In the genomic region with DNA sequence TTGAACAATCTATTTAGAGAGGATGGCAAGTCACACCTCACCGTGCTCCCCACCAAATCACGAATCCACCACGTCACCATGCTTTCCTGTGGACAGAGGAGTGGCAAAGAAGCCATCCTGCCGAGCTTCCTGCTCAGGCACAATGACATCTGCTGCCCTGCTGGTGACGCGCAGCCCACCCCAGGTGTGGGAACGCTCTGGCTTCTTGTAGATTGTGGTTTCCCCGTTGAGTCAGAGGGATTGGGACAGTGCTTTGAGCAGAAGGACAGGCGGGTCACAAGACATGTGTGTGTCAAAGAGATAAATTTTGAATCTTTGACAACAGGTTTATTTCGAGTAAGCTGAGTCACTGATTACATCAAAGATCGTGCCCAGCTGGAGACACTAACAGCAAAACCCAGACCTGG, we compare ENCODE assay signal across 15 mouse cellular contexts.
DNase-seq lines count a peak whose midpoint lies in the region; ATAC-seq and TF ChIP-seq lines count a peak whose summit lies in the region.
"Had no signal": no experiment of that assay in that cellular context is flagged by ENCODE, and none has a peak within 500 bp of the region (broad histone marks: within the 10 kb centered on the region; RNA-seq: fewer than 3 reads in every experiment).

No protein-coding gene starts in this region.

- 63% methylated on average over 11 of the region's 11 CpGs for WGBS in heart, adult 2 months
- WGBS in hindbrain, embryonic 13.5 days, result 69% methylated on average over 11 of the region's 11 CpGs
- WGBS in neural tube, embryonic 15.5 days, result 79% methylated on average over 11 of the region's 11 CpGs

- peak; percentile 28 for DNase-seq in lung, postnatal 36 days
- no peak for DNase-seq in lung, adult 18-20 months
- DNase-seq in thymus, postnatal 36 days, result peak; percentile 62 to 80
- no peak for DNase-seq in heart, adult 2 months
- DNase-seq: adrenal gland, postnatal 36 days; cerebellum, adult 9-11 months; gastrocnemius, postnatal 36 days; heart, postnatal 36 days; lung, postnatal 14 days had no signal

- H3K9me3 ChIP-seq in hindbrain, embryonic 13.5 days, result peaks cover 5% of the 10 kb centered on the region
- peaks cover 8% of the 10 kb centered on the region; the same call in 1 of the 2 replicates for H3K9me3 ChIP-seq in neural tube, embryonic 15.5 days (replicated peaks)

- TF ChIP-seq CTCF in heart, adult 2 months (IDR thresholded peaks at IDR 0.05), result no peak

- no peak overlapping the region for H3K9ac ChIP-seq in heart, adult 2 months (ENCODE audit: low read depth, low read length)
- H3K9ac ChIP-seq in hindbrain, embryonic 13.5 days, result no peak overlapping the region
- no peak overlapping the region for H3K9ac ChIP-seq in neural tube, embryonic 15.5 days (replicated peaks)
- H3K9ac ChIP-seq: neural tube, embryonic 13.5 days had no signal

- H3K36me3 ChIP-seq in myocyte (ENCODE audit: control insufficient read depth, insufficient read depth), result no peaks in the 10 kb centered on the region
- no peaks in the 10 kb centered on the region for H3K36me3 ChIP-seq in heart, adult 2 months (ENCODE audit: control insufficient read depth, insufficient read depth, low read length)
- H3K36me3 ChIP-seq in hindbrain, embryonic 13.5 days, result no peaks in the 10 kb centered on the region
- no peaks in the 10 kb centered on the region for H3K36me3 ChIP-seq in neural tube, embryonic 15.5 days
- H3K36me3 ChIP-seq: neural tube, embryonic 13.5 days had no signal

- ATAC-seq in hematopoietic stem cell, adult 5-6 weeks (replicated peaks in 1 of 2; ENCODE audit: insufficient read depth in 1 of 2, low FRiP score in 2 of 2, low TSS enrichment in 1 of 2, low read depth in 1 of 2, poor library complexity in 2 of 2, severe bottlenecking in 2 of 2), result peak; percentile 87 to 90
- no peak for ATAC-seq in hindbrain, embryonic 13.5 days (ENCODE audit: low FRiP score)
- ATAC-seq in neural tube, embryonic 15.5 days (ENCODE audit: low FRiP score), result no peak

- no peak for TF ChIP-seq POLR2A in myocyte (IDR thresholded peaks at IDR 0.05; ENCODE audit: insufficient read length, low read depth)
- no peak for TF ChIP-seq POLR2A in heart, adult 2 months (IDR thresholded peaks at IDR 0.05; ENCODE audit: insufficient read depth, low read depth, low read length)

- peak overlapping the region; percentile 31 for H3K4me2 ChIP-seq in myocyte (ENCODE audit: low read depth)
- no peak overlapping the region for H3K4me2 ChIP-seq in hindbrain, embryonic 13.5 days
- H3K4me2 ChIP-seq in neural tube, embryonic 15.5 days, result no peak overlapping the region
- H3K4me2 ChIP-seq: neural tube, embryonic 13.5 days had no signal

- H3ac ChIP-seq in myocyte (ENCODE audit: control insufficient read depth, insufficient read length), result no peak overlapping the region

- H3K27me3 ChIP-seq in myocyte (ENCODE audit: control insufficient read depth, insufficient read depth, insufficient read length), result no peaks in the 10 kb centered on the region
- H3K27me3 ChIP-seq in heart, adult 2 months (ENCODE audit: control insufficient read depth, insufficient read depth, low read length), result no peaks in the 10 kb centered on the region
- no peaks in the 10 kb centered on the region for H3K27me3 ChIP-seq in hindbrain, embryonic 13.5 days
- no peaks in the 10 kb centered on the region for H3K27me3 ChIP-seq in neural tube, embryonic 15.5 days (replicated peaks)
- H3K27me3 ChIP-seq: neural tube, embryonic 13.5 days had no signal

- H3K79me2 ChIP-seq in myocyte (ENCODE audit: control insufficient read depth, insufficient read depth), result no peaks in the 10 kb centered on the region
- no peaks in the 10 kb centered on the region for H3K79me2 ChIP-seq in heart, adult 2 months (replicated peaks; ENCODE audit: control insufficient read depth, insufficient read depth, low read length)

- TF ChIP-seq EP300 in heart, adult 2 months (IDR thresholded peaks at IDR 0.05; ENCODE audit: insufficient read depth, low read depth, low read length), result no peak

- H3K4me1 ChIP-seq in heart, adult 2 months (ENCODE audit: control insufficient read depth, insufficient read depth, low read length), result no peaks in the 10 kb centered on the region; the same call in 1 of the 2 replicates
- no peaks in the 10 kb centered on the region for H3K4me1 ChIP-seq in hindbrain, embryonic 13.5 days (replicated peaks)
- H3K4me1 ChIP-seq in neural tube, embryonic 15.5 days, result no peaks in the 10 kb centered on the region
- H3K4me1 ChIP-seq: neural tube, embryonic 13.5 days had no signal

- intact Hi-C loops in heart, adult 2 months (cut with DNase I), result no loop called here

- no peak overlapping the region for H3K27ac ChIP-seq in heart, adult 2 months
- H3K27ac ChIP-seq in hindbrain, embryonic 13.5 days, result no peak overlapping the region
- no peak overlapping the region for H3K27ac ChIP-seq in neural tube, embryonic 15.5 days (replicated peaks)
- H3K27ac ChIP-seq: kidney, postnatal 0 days; neural tube, embryonic 13.5 days had no signal

- no peak overlapping the region for H3K4me3 ChIP-seq in myocyte
- no peak overlapping the region for H3K4me3 ChIP-seq in heart, adult 2 months
- H3K4me3 ChIP-seq in hindbrain, embryonic 13.5 days, result no peak overlapping the region
- H3K4me3 ChIP-seq in neural tube, embryonic 15.5 days (replicated peaks), result no peak overlapping the region
- H3K4me3 ChIP-seq: neural tube, embryonic 13.5 days had no signal

TF ChIP-seq in myocyte, 11 proteins besides CTCF, POLR2A, EP300 and RAD21:
- peak in 1 of 3 experiments; percentile 82 for TF ChIP-seq MYOG (IDR thresholded peaks at IDR 0.05; ENCODE audit: control insufficient read depth in 1 of 3, insufficient read depth in 1 of 3, insufficient read length in 2 of 3, low read depth in 2 of 3)
- peak; percentile 41 for TF ChIP-seq TCF3 (IDR thresholded peaks at IDR 0.05; ENCODE audit: insufficient read length, low read depth)
- TF ChIP-seq MAX (IDR thresholded peaks at IDR 0.05; ENCODE audit: low read depth), result no peak
- TF ChIP-seq POLR2AphosphoS2 (IDR thresholded peaks at IDR 0.05; ENCODE audit: insufficient read length, low read depth), result no peak
- TF ChIP-seq REST (IDR thresholded peaks at IDR 0.05; ENCODE audit: insufficient read depth, insufficient read length), result no peak
- peak; percentile 54 for TF ChIP-seq TCF12 (IDR thresholded peaks at IDR 0.05; ENCODE audit: insufficient read depth, poor library complexity, severe bottlenecking)
- TF ChIP-seq CEBPB (IDR thresholded peaks at IDR 0.05; ENCODE audit: insufficient read depth, poor library complexity, severe bottlenecking), result no peak
- TF ChIP-seq USF1 (IDR thresholded peaks at IDR 0.05; ENCODE audit: low read depth), result no peak
- TF ChIP-seq MYOD1 (IDR thresholded peaks at IDR 0.05; ENCODE audit: control insufficient read depth in 1 of 3, insufficient read length in 2 of 3, low read depth in 2 of 3), result peak in 2 of 3 experiments; percentile 37 to 82
- TF ChIP-seq E2F4 (IDR thresholded peaks at IDR 0.05; ENCODE audit: insufficient read depth), result no peak
- TF ChIP-seq SRF (IDR thresholded peaks at IDR 0.05; ENCODE audit: control insufficient read depth, insufficient read length, low read depth), result no peak

Comparison
In these comparisons a context has a peak if more than half of its experiments do, and no peak if none do; other contexts are left out.
1. DNase-seq: peak in lung, postnatal 36 days (single experiment) and thymus, postnatal 36 days (2 of 2); none in lung, adult 18-20 months (0 of 2) and heart, adult 2 months (0 of 2).
2. ATAC-seq: peak in hematopoietic stem cell, adult 5-6 weeks (2 of 2); none in hindbrain, embryonic 13.5 days (single experiment) and neural tube, embryonic 15.5 days (single experiment).